Mouse (Mus musculus) mesoderm, embryonic 11.5 days (tissue): ENCODE results near the gene Pde3b.
"Not testable (repeated sequence)": the region's sequence is repeated elsewhere in the genome, so short reads cannot be mapped to it uniquely, and the experiment has no call there.

Source experiments
- DNase-seq: peaks from one replicate; pipeline ENCODE4 v3.0.0-alpha.2; 2012; ENCODE audit warnings: low read depth, low spot score

The Pde3b gene

GRCm38 (mm10) chr7:114479779-114480178, 64.7 kb downstream of the Pde3b start:
- DNase-seq = no peak

- no peak for DNase-seq
Observed at GRCm38 (mm10) chr7:114480196-114480989, 65.3 kb downstream of the Pde3b start.

GRCm38 (mm10) chr7:114481008-114481407, 65.9 kb downstream of the Pde3b start:
- no peak for DNase-seq

- DNase-seq = no peak
Observed at GRCm38 (mm10) chr7:114481429-114481931, 66.4 kb downstream of the Pde3b start.

- DNase-seq = no peak
Observed at GRCm38 (mm10) chr7:114492540-114492939, 77.5 kb downstream of the Pde3b start.

GRCm38 (mm10) chr7:114494033-114494432, 79.0 kb downstream of the Pde3b start:
- DNase-seq = no peak

- DNase-seq = no peak
Observed at GRCm38 (mm10) chr7:114499293-114499692, 84.2 kb downstream of the Pde3b start.

- DNase-seq = no peak
Observed at GRCm38 (mm10) chr7:114508879-114509278, 93.8 kb downstream of the Pde3b start.

- no peak for DNase-seq
Observed at GRCm38 (mm10) chr7:114520122-114520521, 105.0 kb downstream of the Pde3b start.

- no peak for DNase-seq
Observed at GRCm38 (mm10) chr7:114526245-114526644, 111.2 kb downstream of the Pde3b start.

GRCm38 (mm10) chr7:114536179-114536578, 121.1 kb downstream of the Pde3b start:
- no peak for DNase-seq

- DNase-seq = peak; percentile 92
Observed at GRCm38 (mm10) chr7:114562531-114563241, 147.6 kb downstream of the Pde3b start, which contains the start of gene Cyp2r1. Cyp2r1 (minus strand) TSS chr7:114562972.

- not testable (repeated sequence) for DNase-seq
Observed at GRCm38 (mm10) chr7:114573866-114574265, 158.8 kb downstream of the Pde3b start.

GRCm38 (mm10) chr7:114576931-114577330, 161.8 kb downstream of the Pde3b start:
- DNase-seq = no peak

- no peak for DNase-seq
Observed at GRCm38 (mm10) chr7:114577665-114578064, 162.6 kb downstream of the Pde3b start.

- DNase-seq = peak; percentile 66
Observed at GRCm38 (mm10) chr7:114580426-114580825, 165.3 kb downstream of the Pde3b start.

GRCm38 (mm10) chr7:114581200-114581599, 166.1 kb downstream of the Pde3b start:
- no peak for DNase-seq

GRCm38 (mm10) chr7:114582441-114582840, 167.4 kb downstream of the Pde3b start:
- no peak for DNase-seq
